Mouse (Mus musculus): ENCODE results near the gene Pdcd2l.
A peak's percentile ranks its signal among the peaks of the same experiment; 100 is the strongest.

- TF ChIP-seq POLR2A (IDR thresholded peaks at IDR 0.05; ENCODE audit: control insufficient read depth, low read depth, low read length) (peak; percentile 98), CTCF (IDR thresholded peaks at IDR 0.05; ENCODE audit: control insufficient read depth, insufficient read depth, insufficient replicate concordance, low read depth, low read length) (no peak)
Measured at GRCm38 (mm10) chr7:34168470-34169251, 27.8 kb downstream of the Pdcd2l start.
